Mouse (Mus musculus): Measurements from ENCODE around the gene Gm47841. TPM values are rescaled to one million over a fixed set of nuclear protein-coding genes. Genes with fewer than 3 reads are reported as not detected.

The Gm47841 gene
- total and polyA plus RNA-seq, 3 experiments, result not detected

DNA sequence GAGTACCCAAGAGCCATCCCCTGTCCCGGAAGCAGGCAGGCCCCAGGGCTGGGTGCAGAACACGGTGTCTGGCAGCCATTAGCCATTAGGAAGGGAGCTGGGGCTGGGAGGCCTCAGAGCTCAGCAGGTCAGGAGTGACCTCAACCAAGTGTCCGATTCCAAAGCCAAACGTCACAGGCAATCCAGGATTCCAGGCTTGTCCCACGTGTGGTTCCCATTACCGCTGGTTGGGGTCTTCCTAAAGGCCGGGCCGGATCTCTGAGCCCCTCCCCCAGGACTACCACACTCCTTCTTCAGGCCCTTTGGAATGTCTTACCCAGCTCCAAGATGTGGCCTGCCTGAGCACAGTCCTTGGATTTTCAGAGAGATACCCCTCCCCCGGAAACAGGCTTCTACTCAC, 47.8 kb upstream of the Gm47841 start:
- Histone ChIP-seq H3K27me3 (replicated peaks) (peaks cover 65% of the 10 kb centered on the region), H3K79me2 (replicated peaks; ENCODE audit: control insufficient read depth, extremely low read depth, insufficient read depth, poor library complexity, severe bottlenecking) (no peaks in the 10 kb centered on the region), H3K9ac (ENCODE audit: insufficient read depth, low read depth) (no peak overlapping the region), H3K9me3 (replicated peaks; ENCODE audit: low read length) (no peaks in the 10 kb centered on the region), H3K4me2 (ENCODE audit: insufficient read depth, low read depth, poor library complexity, severe bottlenecking) (no peak overlapping the region), H3K36me3 (replicated peaks in 1 of 2; ENCODE audit: control insufficient read depth in 1 of 2, insufficient read depth in 1 of 2, low read length in 1 of 2) (no peaks in the 10 kb centered on the region), H3K27ac (ENCODE audit: insufficient read depth, low read depth) (no peak overlapping the region), H3K4me1 (ENCODE audit: control insufficient read depth in 1 of 2, insufficient read depth in 2 of 2) (peaks cover 2% of the 10 kb centered on the region in 2 experiments; a peak in 2 of 4 replicates), H3K4me3 (replicated peaks in 1 of 3; ENCODE audit: low read depth in 2 of 3, low read length in 2 of 3, poor library complexity in 1 of 3) (no peak overlapping the region)
- TF ChIP-seq SMC3 (IDR thresholded peaks at IDR 0.05; ENCODE audit: low read depth, low read length) (no peak), ZC3H11A (IDR thresholded peaks at IDR 0.05; ENCODE audit: low read depth, low read length) (no peak), NELFE (IDR thresholded peaks at IDR 0.05; ENCODE audit: low read depth, low read length) (no peak), ZNF384 (IDR thresholded peaks at IDR 0.05; ENCODE audit: low read depth, low read length) (no peak), MAZ (IDR thresholded peaks at IDR 0.05; ENCODE audit: low read depth, low read length) (no peak), HCFC1 (IDR thresholded peaks at IDR 0.05; ENCODE audit: low read depth, low read length) (no peak), NRF1 (IDR thresholded peaks at IDR 0.05; ENCODE audit: low read depth, low read length) (no peak), POLR2A (IDR thresholded peaks at IDR 0.05; ENCODE audit: low read depth, low read length) (no peak), MEF2A (IDR thresholded peaks at IDR 0.05; ENCODE audit: borderline replicate concordance, low read depth, low read length) (no peak), ELF1 (IDR thresholded peaks at IDR 0.05; ENCODE audit: low read depth, low read length) (no peak), CHD2 (IDR thresholded peaks at IDR 0.05; ENCODE audit: low read length) (no peak), E2F4 (IDR thresholded peaks at IDR 0.05; ENCODE audit: insufficient replicate concordance, low read depth, low read length) (no peak), JUN (IDR thresholded peaks at IDR 0.05; ENCODE audit: insufficient read depth, low read depth, low read length) (no peak), KAT2A (IDR thresholded peaks at IDR 0.05; ENCODE audit: insufficient replicate concordance, low read length) (no peak), ZKSCAN1 (IDR thresholded peaks at IDR 0.05; ENCODE audit: borderline replicate concordance, low read depth, low read length) (no peak), SIN3A (IDR thresholded peaks at IDR 0.05; ENCODE audit: low read length) (no peak)
- in situ Hi-C loops (cut with MboI; ENCODE audit: low pct_ligation_motif_present, low pct_unique_long_range_greater_than_20kb, low sequenced_read_pairs) (no loop called here), dilution Hi-C loops (cut with MboI; ENCODE audit: extremely low pct_ligation_motif_present, extremely low pct_unique_long_range_greater_than_20kb, low sequenced_read_pairs) (no loop called here)
- no peak for DNase-seq (ENCODE audit: extremely low read depth)

GRCm38 (mm10) chr15:101093988-101094387, 46.8 kb upstream of the Gm47841 start:
- H3K9ac ChIP-seq (ENCODE audit: insufficient read depth, low read depth), result no peak overlapping the region

More at GRCm38 (mm10) chr15:101093988-101094387, 46.8 kb upstream of the Gm47841 start:
- dilution Hi-C loops (cut with MboI; ENCODE audit: extremely low pct_ligation_motif_present, extremely low pct_unique_long_range_greater_than_20kb, low sequenced_read_pairs) (no loop called here), in situ Hi-C loops (cut with MboI; ENCODE audit: low pct_ligation_motif_present, low pct_unique_long_range_greater_than_20kb, low sequenced_read_pairs) (no loop called here)
- no peak for DNase-seq (ENCODE audit: extremely low read depth)
- peaks cover 61% of the 10 kb centered on the region for H3K27me3 ChIP-seq (replicated peaks)
- peaks cover 2 to 6% of the 10 kb centered on the region in 2 experiments; a peak in 3 of 4 replicates for H3K4me1 ChIP-seq (ENCODE audit: control insufficient read depth in 1 of 2, insufficient read depth in 2 of 2)
- H3K36me3 ChIP-seq (replicated peaks in 1 of 2; ENCODE audit: control insufficient read depth in 1 of 2, insufficient read depth in 1 of 2, low read length in 1 of 2), result no peaks in the 10 kb centered on the region
- H3K4me2 ChIP-seq (ENCODE audit: insufficient read depth, low read depth, poor library complexity, severe bottlenecking), result no peak overlapping the region
- no peak overlapping the region for H3K27ac ChIP-seq (ENCODE audit: insufficient read depth, low read depth)
- H3K4me3 ChIP-seq (replicated peaks in 1 of 3; ENCODE audit: low read depth in 2 of 3, low read length in 2 of 3, poor library complexity in 1 of 3), result no peak overlapping the region
- H3K9me3 ChIP-seq (replicated peaks; ENCODE audit: low read length), result no peaks in the 10 kb centered on the region
- H3K79me2 ChIP-seq (replicated peaks; ENCODE audit: control insufficient read depth, extremely low read depth, insufficient read depth, poor library complexity, severe bottlenecking), result no peaks in the 10 kb centered on the region
- no peak for TF ChIP-seq RCOR1 (conservative IDR thresholded peaks at IDR 0.05; ENCODE audit: low read depth, low read length)
- no peak for TF ChIP-seq ZKSCAN1 (IDR thresholded peaks at IDR 0.05; ENCODE audit: borderline replicate concordance, low read depth, low read length)
- no peak for TF ChIP-seq CHD2 (IDR thresholded peaks at IDR 0.05; ENCODE audit: low read length)
- no peak for TF ChIP-seq KAT2A (IDR thresholded peaks at IDR 0.05; ENCODE audit: insufficient replicate concordance, low read length)
- TF ChIP-seq HCFC1 (IDR thresholded peaks at IDR 0.05; ENCODE audit: low read depth, low read length), result no peak
- TF ChIP-seq BHLHE40 (IDR thresholded peaks at IDR 0.05; ENCODE audit: low read depth, low read length), result no peak
- no peak for TF ChIP-seq SMC3 (IDR thresholded peaks at IDR 0.05; ENCODE audit: low read depth, low read length)
- no peak for TF ChIP-seq EP300 (IDR thresholded peaks at IDR 0.05; ENCODE audit: low read length)
- no peak for TF ChIP-seq TCF12 (IDR thresholded peaks at IDR 0.05; ENCODE audit: low read depth, low read length)
- TF ChIP-seq TBP (conservative IDR thresholded peaks at IDR 0.05; ENCODE audit: low read depth, low read length), result no peak
- TF ChIP-seq ZC3H11A (IDR thresholded peaks at IDR 0.05; ENCODE audit: low read depth, low read length), result no peak

All from CH12.LX (cell line).